Mouse (Mus musculus) urinary bladder, postnatal 25 days (tissue): Measurements from ENCODE around the gene Plekhg6.
A peak's percentile ranks its signal among the peaks of the same experiment; 100 is the strongest.

Experiments used
- DNase-seq: peaks from one replicate; pipeline ENCODE4 v3.0.0; 2022; ENCODE audit warnings: low spot score

Plekhg6 gene

GRCm38 (mm10) chr6:125353655-125354054 lies 26.9 kb downstream of the Plekhg6 start:
- DNase-seq = no peak

GRCm38 (mm10) chr6:125353221-125353620 lies 27.4 kb downstream of the Plekhg6 start:
- DNase-seq = no peak

- DNase-seq = no peak
Observed at GRCm38 (mm10) chr6:125352811-125353210, 27.8 kb downstream of the Plekhg6 start.

GRCm38 (mm10) chr6:125352046-125352384 lies 28.6 kb downstream of the Plekhg6 start:
- DNase-seq = no peak

- DNase-seq = no peak
Observed at GRCm38 (mm10) chr6:125351368-125352045, 29.1 kb downstream of the Plekhg6 start.

GRCm38 (mm10) chr6:125350995-125351324 lies 29.6 kb downstream of the Plekhg6 start:
- DNase-seq = no peak

GRCm38 (mm10) chr6:125350231-125350994 lies 30.2 kb downstream of the Plekhg6 start:
- DNase-seq = no peak

GRCm38 (mm10) chr6:125349575-125350230 lies 30.9 kb downstream of the Plekhg6 start:
- DNase-seq = peak; percentile 60

GRCm38 (mm10) chr6:125348721-125349574 lies 31.6 kb downstream of the Plekhg6 start, which contains the start of gene Tnfrsf1a:
Gene Tnfrsf1a, plus strand, starts transcription at chr6:125349362.
- no peak for DNase-seq

GRCm38 (mm10) chr6:125346029-125346428 lies 34.6 kb downstream of the Plekhg6 start:
- no peak for DNase-seq

- no peak for DNase-seq
Observed at GRCm38 (mm10) chr6:125345625-125346024, 35.0 kb downstream of the Plekhg6 start.

GRCm38 (mm10) chr6:125344866-125345265 lies 35.7 kb downstream of the Plekhg6 start:
- no peak for DNase-seq

- DNase-seq = no peak
Observed at GRCm38 (mm10) chr6:125344084-125344483, 36.5 kb downstream of the Plekhg6 start.

- no peak for DNase-seq
Observed at GRCm38 (mm10) chr6:125342198-125342597, 38.4 kb downstream of the Plekhg6 start.

GRCm38 (mm10) chr6:125340244-125340643 lies 40.3 kb downstream of the Plekhg6 start:
- no peak for DNase-seq

- no peak for DNase-seq
Observed at GRCm38 (mm10) chr6:125338791-125339660, 41.6 kb downstream of the Plekhg6 start.

GRCm38 (mm10) chr6:125334356-125334755 lies 46.2 kb downstream of the Plekhg6 start:
- no peak for DNase-seq

GRCm38 (mm10) chr6:125333112-125333899 lies 47.3 kb downstream of the Plekhg6 start:
- no peak for DNase-seq

- DNase-seq = peak; percentile 92
Observed at GRCm38 (mm10) chr6:125330626-125331326, 49.8 kb downstream of the Plekhg6 start.

GRCm38 (mm10) chr6:125328243-125328642 lies 52.4 kb downstream of the Plekhg6 start:
- no peak for DNase-seq
